Mouse (Mus musculus) CH12.LX (cell line): ENCODE results near the gene Zfp385c. TPM values are rescaled to one million over a fixed set of nuclear protein-coding genes. Genes with fewer than 3 reads are reported as not detected.

Experiments
- DNase-seq: peaks from one replicate; pipeline ENCODE4 v3.0.0-alpha.2; 2013; ENCODE audit errors: extremely low read depth
- H3K27ac ChIP-seq: 2 replicates; pipeline ENCODE4 v1.5.1; 2012; ENCODE audit warnings: low read depth, mild to moderate bottlenecking, control low read depth, moderate library complexity; ENCODE audit not compliant: insufficient read depth
- H3K27me3 ChIP-seq: replicated peaks from 2 replicates; pipeline ENCODE3; 2012; ENCODE audit warnings: inconsistent platforms
- H3K36me3 ChIP-seq, 2 experiments: replicated peaks in 1 of 2; 2 replicates each; pipeline versions ENCODE3 to v1.6.1; 2012; ENCODE audit warnings: inconsistent platforms in 1 of 2, low read length in 1 of 2, mild to moderate bottlenecking in 1 of 2, mixed read lengths in 1 of 2, moderate library complexity in 1 of 2; ENCODE audit not compliant: control insufficient read depth in 1 of 2, insufficient read depth in 1 of 2
- H3K4me1 ChIP-seq, 2 experiments: 2 replicates each; pipeline ENCODE4 v1.6.1; 2012; ENCODE audit warnings: inconsistent platforms in 1 of 2, moderate library complexity in 1 of 2; ENCODE audit not compliant: insufficient read depth in 2 of 2, control insufficient read depth in 1 of 2
- H3K4me2 ChIP-seq: 2 replicates; pipeline ENCODE4 v1.6.1; 2012; ENCODE audit warnings: low read depth, mild to moderate bottlenecking, control low read depth; ENCODE audit not compliant: poor library complexity, insufficient read depth, severe bottlenecking
- H3K4me3 ChIP-seq, 3 experiments: fragments of 150-350 bp in 1 of 3; sonication (generic) in 1 of 3; replicated peaks in 1 of 3; 2 replicates each; pipeline versions ENCODE3 to v1.5.1; 2011 to 2012; ENCODE audit warnings: low read depth in 2 of 3, low read length in 2 of 3, mild to moderate bottlenecking in 2 of 3, moderate library complexity in 2 of 3, control low read depth in 1 of 3, improper control_type of control experiment in 1 of 3, inconsistent platforms in 1 of 3, mixed read lengths in 1 of 3; ENCODE audit not compliant: poor library complexity in 1 of 3
- H3K79me2 ChIP-seq: replicated peaks from 2 replicates; pipeline ENCODE4 v1.6.1; 2012; ENCODE audit warnings: mild to moderate bottlenecking, moderate library complexity; ENCODE audit not compliant: control insufficient read depth, poor library complexity, insufficient read depth, severe bottlenecking; ENCODE audit errors: extremely low read depth
- H3K9ac ChIP-seq: 2 replicates; pipeline ENCODE4 v1.6.1; 2012; ENCODE audit warnings: low read depth, mild to moderate bottlenecking, control low read depth, moderate library complexity; ENCODE audit not compliant: insufficient read depth
- H3K9me3 ChIP-seq: replicated peaks from 2 replicates; pipeline ENCODE3; 2012; ENCODE audit warnings: low read length, inconsistent platforms, mixed read lengths
- BHLHE40 ChIP-seq: IDR thresholded peaks from 2 replicates; pipeline ENCODE4 v1.6.1; 2011; ENCODE audit warnings: mild to moderate bottlenecking, low read depth, low read length, improper control_type of control experiment
- CHD1 ChIP-seq: IDR thresholded peaks from 2 replicates; pipeline ENCODE4 v1.6.1; 2012; ENCODE audit warnings: low read depth, low read length, improper control_type of control experiment, inconsistent platforms
- CHD2 ChIP-seq: IDR thresholded peaks from 2 replicates; pipeline ENCODE4 v1.6.1; 2011; ENCODE audit warnings: low read length, improper control_type of control experiment
- CTCF ChIP-seq, 2 experiments: IDR thresholded peaks in 1 of 2; conservative IDR thresholded peaks in 1 of 2; 2 replicates each; pipeline ENCODE4 v1.5.1; 2011 to 2012; ENCODE audit warnings: low read depth in 2 of 2, low read length in 2 of 2, improper control_type of control experiment in 1 of 2, inconsistent platforms in 1 of 2, mild to moderate bottlenecking in 1 of 2, moderate library complexity in 1 of 2
- ETS1 ChIP-seq: conservative IDR thresholded peaks from 2 replicates; pipeline ENCODE4 v1.6.1; 2012; ENCODE audit warnings: low read depth, mild to moderate bottlenecking, inconsistent platforms, low read length, improper control_type of control experiment, moderate library complexity
- HCFC1 ChIP-seq: IDR thresholded peaks from 2 replicates; pipeline ENCODE4 v1.6.1; 2012; ENCODE audit warnings: low read depth, mild to moderate bottlenecking, inconsistent platforms, low read length, improper control_type of control experiment
- IRF4 ChIP-seq: IDR thresholded peaks from 2 replicates; pipeline ENCODE4 v1.6.1; 2014; ENCODE audit warnings: low read depth, mild to moderate bottlenecking, inconsistent platforms, low read length, improper control_type of control experiment
- KAT2A ChIP-seq: IDR thresholded peaks from 2 replicates; pipeline ENCODE4 v1.6.1; 2012; ENCODE audit warnings: low read length, improper control_type of control experiment, inconsistent platforms; ENCODE audit not compliant: insufficient replicate concordance
- MAX ChIP-seq: IDR thresholded peaks from 2 replicates; pipeline ENCODE4 v1.6.1; 2011; ENCODE audit warnings: low read length, improper control_type of control experiment
- MAZ ChIP-seq: IDR thresholded peaks from 2 replicates; pipeline ENCODE4 v1.6.1; 2012; ENCODE audit warnings: low read depth, mild to moderate bottlenecking, inconsistent platforms, low read length, improper control_type of control experiment, moderate library complexity
- MXI1 ChIP-seq: IDR thresholded peaks from 2 replicates; pipeline ENCODE4 v1.6.1; 2011; ENCODE audit warnings: mild to moderate bottlenecking, low read depth, low read length, improper control_type of control experiment
- MYC ChIP-seq: IDR thresholded peaks from 2 replicates; pipeline ENCODE4 v1.6.1; 2011; ENCODE audit warnings: low read depth, mild to moderate bottlenecking, improper control_type of control experiment, low read length
- NELFE ChIP-seq: IDR thresholded peaks from 2 replicates; pipeline ENCODE4 v1.6.1; 2011; ENCODE audit warnings: low read depth, low read length, improper control_type of control experiment
- PAX5 ChIP-seq: IDR thresholded peaks from 2 replicates; pipeline ENCODE4 v1.6.1; 2012; ENCODE audit warnings: low read length, inconsistent platforms, mixed read lengths
- POLR2A ChIP-seq: IDR thresholded peaks from 2 replicates; pipeline ENCODE4 v1.6.1; 2011; ENCODE audit warnings: low read depth, mild to moderate bottlenecking, improper control_type of control experiment, low read length
- POLR2AphosphoS2 ChIP-seq: IDR thresholded peaks from 2 replicates; pipeline ENCODE4 v1.6.1; 2011; ENCODE audit warnings: low read depth, low read length, improper control_type of control experiment
- RAD21 ChIP-seq: IDR thresholded peaks from 2 replicates; pipeline ENCODE4 v1.6.1; 2011; ENCODE audit warnings: low read depth, mild to moderate bottlenecking, low read length, improper control_type of control experiment, moderate library complexity
- RCOR1 ChIP-seq: conservative IDR thresholded peaks from 2 replicates; pipeline ENCODE4 v1.6.1; 2012; ENCODE audit warnings: low read depth, mild to moderate bottlenecking, inconsistent platforms, low read length, improper control_type of control experiment
- TCF12 ChIP-seq: IDR thresholded peaks from 2 replicates; pipeline ENCODE4 v1.6.1; 2014; ENCODE audit warnings: low read depth, mild to moderate bottlenecking, inconsistent platforms, low read length, improper control_type of control experiment
- USF2 ChIP-seq: conservative IDR thresholded peaks from 2 replicates; pipeline ENCODE4 v1.6.1; 2011; ENCODE audit warnings: low read depth, low read length, improper control_type of control experiment
- ZNF384 ChIP-seq: IDR thresholded peaks from 2 replicates; pipeline ENCODE4 v1.6.1; 2012; ENCODE audit warnings: low read depth, low read length, improper control_type of control experiment, inconsistent platforms
- dilution Hi-C: fragments of 300-500 bp; cut with MboI; formaldehyde crosslinking; loops from 2 replicates; pipeline ENCODE4 v1.14.3; 2020; ENCODE audit warnings: low sequenced_read_pairs; ENCODE audit not compliant: extremely low pct_unique_long_range_greater_than_20kb, extremely low pct_ligation_motif_present
- in situ Hi-C: fragments of 300-500 bp; cut with MboI; formaldehyde crosslinking; loops from 3 replicates; pipeline ENCODE4 v1.14.3; 2019; ENCODE audit warnings: low sequenced_read_pairs, low pct_ligation_motif_present, low pct_unique_long_range_greater_than_20kb, mixed read lengths
- polyA plus RNA-seq: library from polyadenylated mRNA; unstranded; fragments of >175 nt; gene quantifications from 2 replicates; pipeline ENCODE4 v1.2.1, GENCODE M21; 2012; ENCODE audit warnings: low read depth; ENCODE audit not compliant: insufficient read length
- total RNA-seq, 2 experiments: library from RNA; depleted of rRNA; stranded (reverse); fragments of 300-350 nt in 1 of 2; fragments of >200 nt in 1 of 2; gene quantifications; 2 replicates each; pipeline ENCODE4 v1.2.3; 2012 to 2014

Zfp385c gene
- total and polyA plus RNA-seq, 3 experiments, result 0.08 to 0.14 TPM; not detected in 1

- TF ChIP-seq RCOR1, result no peak
- no peak for TF ChIP-seq CHD2
These were observed 19.7 kb upstream of the Zfp385c start, which contains the start of gene Kat2a (continued) for GRCm38 (mm10) chr11:100711783-100712615.

- H3K27me3 ChIP-seq, result no peaks in the 10 kb centered on the region
- no peak overlapping the region for H3K4me3 ChIP-seq
- in situ Hi-C loops (no loop called here), dilution Hi-C loops (no loop called here)
- peak overlapping the region; percentile 97; the same call in 1 of the 2 replicates for H3K9ac ChIP-seq
- no peak overlapping the region for H3K27ac ChIP-seq
- peaks cover 4% of the 10 kb centered on the region; the same call in 1 of the 2 replicates for H3K79me2 ChIP-seq
- H3K4me1 ChIP-seq, result peaks cover 9 to 46% of the 10 kb centered on the region in 2 experiments
- H3K4me2 ChIP-seq, result peak overlapping the region; percentile 75
- peaks cover 58 to 82% of the 10 kb centered on the region in 2 experiments for H3K36me3 ChIP-seq
- no peaks in the 10 kb centered on the region for H3K9me3 ChIP-seq
- DNase-seq, result no peak
- TF ChIP-seq MAZ (no peak), NELFE (no peak), KAT2A (no peak), POLR2AphosphoS2 (no peak), IRF4 (no peak), POLR2A (no peak), ETS1 (no peak), ZNF384 (no peak), BHLHE40 (no peak), CTCF (conservative IDR thresholded peaks at IDR 0.05 in 1 of 2, IDR thresholded peaks at IDR 0.05 in 1 of 2; ENCODE audit: low read depth in 2 of 2, low read length in 2 of 2) (no peak), MXI1 (no peak), USF2 (no peak), PAX5 (no peak), MYC (no peak), MAX (no peak), CHD1 (no peak), TCF12 (no peak), HCFC1 (no peak), RAD21 (no peak), CHD2 (no peak)
These were observed 18.7 kb upstream of the Zfp385c start for GRCm38 (mm10) chr11:100710977-100711376.
